In the genomic region with DNA sequence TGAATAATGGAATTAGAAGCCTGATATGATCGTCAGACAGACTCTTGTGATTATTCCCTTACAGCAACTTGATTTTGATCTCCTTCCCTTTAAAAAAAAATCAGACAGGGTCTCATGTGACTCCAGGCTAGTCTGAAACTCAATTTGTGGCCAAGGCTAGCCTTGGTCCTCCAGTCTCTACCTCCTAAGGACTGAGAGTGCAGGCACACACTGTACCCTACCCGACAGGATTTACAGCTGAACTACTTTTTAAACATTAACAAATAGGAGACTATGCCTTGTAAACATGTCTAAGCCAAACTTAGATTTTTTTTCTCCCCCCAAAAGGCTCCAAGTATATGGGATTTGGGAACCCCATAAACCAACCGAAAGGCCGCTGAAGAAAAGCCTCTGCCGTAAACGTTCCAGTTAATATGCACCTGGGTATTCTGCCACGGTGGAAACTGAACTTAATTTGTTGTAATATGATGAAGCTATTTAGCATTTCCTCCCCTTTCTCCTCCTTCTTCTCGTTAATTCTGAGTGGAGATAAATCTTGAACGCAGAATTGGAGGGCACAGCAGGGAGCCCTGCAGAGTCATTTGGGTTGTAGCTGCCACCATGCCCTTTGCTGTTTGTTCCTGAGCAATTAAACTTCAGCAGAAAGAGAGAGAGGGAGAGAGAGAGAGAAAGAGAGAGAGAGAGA, we compare ENCODE assay signal across 17 mouse cellular contexts.
DNase-seq lines count a peak whose midpoint lies in the region; ATAC-seq and TF ChIP-seq lines count a peak whose summit lies in the region.
"Had no signal": no experiment of that assay in that cellular context is flagged by ENCODE, and none has a peak within 500 bp of the region (broad histone marks: within the 10 kb centered on the region; RNA-seq: fewer than 3 reads in every experiment).

No protein-coding gene starts in this region.

- 18% methylated on average over 9 of the region's 9 CpGs for WGBS in limb, embryonic 11.5 days
- WGBS in stomach, postnatal 0 days: 38% methylated on average over 9 of the region's 9 CpGs

- TF ChIP-seq CTCF in stomach, postnatal 0 days (IDR thresholded peaks at IDR 0.05; ENCODE audit: low read depth): no peak

- 0 out of 2 replicates have a peak, but pooled peaks have one; percentile 67 for ATAC-seq in limb, embryonic 11.5 days (ENCODE audit: insufficient number of reproducible peaks, low FRiP score, low TSS enrichment, low read depth)
- ATAC-seq in stomach, postnatal 0 days (ENCODE audit: low FRiP score, low TSS enrichment): no peak

- peaks cover 13% of the 10 kb centered on the region for H3K4me1 ChIP-seq in limb, embryonic 11.5 days (ENCODE audit: control insufficient read depth, insufficient read depth, low read length)
- H3K4me1 ChIP-seq in stomach, postnatal 0 days (replicated peaks; ENCODE audit: control insufficient read depth, insufficient read depth): peaks cover 5% of the 10 kb centered on the region; the same call in 1 of the 2 replicates
- H3K4me1 ChIP-seq: megakaryocyte, embryonic 14.5 days; neural tube, embryonic 12.5 days had no signal

- no peaks in the 10 kb centered on the region for H3K27me3 ChIP-seq in limb, embryonic 11.5 days (ENCODE audit: control insufficient read depth, insufficient read depth, low read length)
- no peaks in the 10 kb centered on the region for H3K27me3 ChIP-seq in stomach, postnatal 0 days (ENCODE audit: control insufficient read depth, insufficient read depth, low read length)
- H3K27me3 ChIP-seq: lung, embryonic 15.5 days; neural tube, embryonic 12.5 days had no signal

- H3K4me3 ChIP-seq in limb, embryonic 11.5 days (ENCODE audit: low read depth, low read length): no peak overlapping the region
- H3K4me3 ChIP-seq in stomach, postnatal 0 days (ENCODE audit: low read depth, low read length): no peak overlapping the region
- H3K4me3 ChIP-seq: embryonic facial prominence, embryonic 12.5 days; forebrain, embryonic 12.5 days; left cerebral cortex, adult 2 months; lung, embryonic 15.5 days; megakaryocyte, embryonic 14.5 days; neural tube, embryonic 12.5 days had no signal

- H3K36me3 ChIP-seq in limb, embryonic 11.5 days (ENCODE audit: control insufficient read depth, insufficient read depth, low read length): no peaks in the 10 kb centered on the region
- H3K36me3 ChIP-seq in stomach, postnatal 0 days (ENCODE audit: control insufficient read depth, insufficient read depth, low read length): no peaks in the 10 kb centered on the region
- H3K36me3 ChIP-seq: embryonic facial prominence, embryonic 12.5 days; forebrain, embryonic 12.5 days; lung, embryonic 15.5 days; neural tube, embryonic 12.5 days had no signal

- no peak overlapping the region for H3K4me2 ChIP-seq in limb, embryonic 11.5 days (ENCODE audit: low read depth, severe bottlenecking)
- H3K4me2 ChIP-seq in stomach, postnatal 0 days (replicated peaks; ENCODE audit: low read depth): 0 out of 2 replicates have a peak overlapping the region, but pooled peaks have one; percentile 5
- H3K4me2 ChIP-seq: embryonic facial prominence, embryonic 12.5 days; forebrain, embryonic 12.5 days; liver, embryonic 11.5 days; lung, embryonic 15.5 days; neural tube, embryonic 12.5 days had no signal

- H3K9ac ChIP-seq in limb, embryonic 11.5 days (ENCODE audit: low read length): no peak overlapping the region
- no peak overlapping the region for H3K9ac ChIP-seq in stomach, postnatal 0 days (ENCODE audit: low read length)
- H3K9ac ChIP-seq: embryonic facial prominence, embryonic 12.5 days; forebrain, embryonic 12.5 days; lung, embryonic 15.5 days; neural tube, embryonic 12.5 days had no signal

- TF ChIP-seq EP300 in stomach, postnatal 0 days (optimal IDR thresholded peaks at IDR 0.05): no peak

- H3K27ac ChIP-seq in limb, embryonic 11.5 days (replicated peaks; ENCODE audit: low read depth, low read length): peak overlapping the region; percentile 3; the same call in 1 of the 2 replicates
- no peak overlapping the region for H3K27ac ChIP-seq in stomach, postnatal 0 days (replicated peaks)
- H3K27ac ChIP-seq: embryonic facial prominence, embryonic 12.5 days; forebrain, embryonic 12.5 days; left cerebral cortex, adult 2 months; neural tube, embryonic 12.5 days had no signal

- H3K9me3 ChIP-seq in limb, embryonic 11.5 days (ENCODE audit: control insufficient read depth, low read length): no peaks in the 10 kb centered on the region
- no peaks in the 10 kb centered on the region for H3K9me3 ChIP-seq in stomach, postnatal 0 days (ENCODE audit: control insufficient read depth, low read length)
- H3K9me3 ChIP-seq: embryonic facial prominence, embryonic 12.5 days; forebrain, embryonic 12.5 days; lung, embryonic 15.5 days; megakaryocyte, embryonic 14.5 days; neural tube, embryonic 12.5 days had no signal

- peak; percentile 62 for DNase-seq in kidney, adult 18-20 months
- no peak for DNase-seq in kidney, postnatal 10 days
- peak; percentile 73 for DNase-seq in kidney, adult 9 months
- DNase-seq in limb, embryonic 11.5 days (ENCODE audit: low spot score): peak; percentile 48
- no peak for DNase-seq in stomach, postnatal 0 days (ENCODE audit: low spot score)
- no peak for DNase-seq in right cerebral cortex, postnatal 25 days
- DNase-seq in testis, postnatal 10 days (ENCODE audit: low spot score): no peak
- DNase-seq in right cerebral cortex, adult 2 months (ENCODE audit: low spot score in 2 of 2): no peak
- DNase-seq: cerebellum, adult 11-12 months; thymus, postnatal 25 days had no signal

Comparison
In these comparisons a context has a peak if more than half of its experiments do, and no peak if none do; other contexts are left out.
1. DNase-seq: peak in kidney, adult 18-20 months (single experiment), kidney, adult 9 months (single experiment) and limb, embryonic 11.5 days (single experiment); none in kidney, postnatal 10 days (single experiment), stomach, postnatal 0 days (single experiment), right cerebral cortex, postnatal 25 days (single experiment), testis, postnatal 10 days (single experiment) and right cerebral cortex, adult 2 months (0 of 2).